15 mouse cellular contexts compared by ENCODE assay signal in the genomic region with DNA sequence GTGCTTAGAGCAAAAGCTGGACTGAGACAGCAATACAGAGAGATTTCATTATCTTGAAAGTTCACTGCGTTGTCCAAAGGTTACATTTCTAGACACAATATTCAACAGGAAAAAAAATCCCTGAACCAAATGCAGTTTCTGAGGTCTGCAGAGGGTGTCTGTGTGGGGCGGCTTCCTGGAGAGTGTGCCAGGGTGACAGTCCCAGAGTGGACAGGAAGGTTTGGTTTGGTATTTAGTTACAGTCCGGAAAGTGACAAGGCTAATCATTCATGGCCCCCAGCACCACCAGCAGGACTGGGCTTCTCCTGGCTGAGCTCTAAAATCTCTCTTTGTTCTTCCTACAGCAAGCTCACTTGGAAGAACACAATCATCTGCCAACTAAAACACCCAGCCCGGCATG.
DNase-seq lines count a peak whose midpoint lies in the region; ATAC-seq and TF ChIP-seq lines count a peak whose summit lies in the region.
"Had no signal": no experiment of that assay in that cellular context is flagged by ENCODE, and none has a peak within 500 bp of the region (broad histone marks: within the 10 kb centered on the region; RNA-seq: fewer than 3 reads in every experiment).

No protein-coding gene starts in this region.

- no peaks in the 10 kb centered on the region for H3K9me3 ChIP-seq in megakaryocyte, embryonic 14.5 days
- no peaks in the 10 kb centered on the region for H3K9me3 ChIP-seq in kidney, embryonic 14.5 days (ENCODE audit: control insufficient read depth, low read length)
- H3K9me3 ChIP-seq in hindbrain, embryonic 12.5 days (replicated peaks) = no peaks in the 10 kb centered on the region
- H3K9me3 ChIP-seq: limb, embryonic 15.5 days; lung, embryonic 15.5 days had no signal

- H3K4me2 ChIP-seq in kidney, embryonic 14.5 days (replicated peaks; ENCODE audit: low read depth, low read length) = no peak overlapping the region
- no peak overlapping the region for H3K4me2 ChIP-seq in hindbrain, embryonic 12.5 days (replicated peaks)
- H3K4me2 ChIP-seq: limb, embryonic 15.5 days; lung, embryonic 15.5 days; midbrain, embryonic 11.5 days had no signal

- intact Hi-C loops in heart, adult 2 months (cut with DNase I) = no loop called here

- peak; percentile 61 for DNase-seq in heart, adult 11 months
- DNase-seq in heart, adult 2 months = no peak
- DNase-seq in layer of hippocampus, adult 11-12 months (ENCODE audit: low spot score) = no peak
- DNase-seq in urinary bladder, postnatal 25 days (ENCODE audit: low spot score) = no peak
- DNase-seq: cerebellum, adult 11 months; gastrocnemius, postnatal 10 days had no signal

- no peaks in the 10 kb centered on the region for H3K79me2 ChIP-seq in heart, adult 2 months (replicated peaks; ENCODE audit: control insufficient read depth, insufficient read depth, low read length)

- H3K4me3 ChIP-seq in heart, adult 2 months = no peak overlapping the region
- peak overlapping the region; percentile 56 for H3K4me3 ChIP-seq in megakaryocyte, embryonic 14.5 days (replicated peaks)
- H3K4me3 ChIP-seq in kidney, embryonic 14.5 days (ENCODE audit: low read length) = no peak overlapping the region
- H3K4me3 ChIP-seq in hindbrain, embryonic 12.5 days = no peak overlapping the region
- H3K4me3 ChIP-seq: erythroblast, embryonic 14.5 days; limb, embryonic 15.5 days; lung, embryonic 15.5 days had no signal

- H3K9ac ChIP-seq in heart, adult 2 months (ENCODE audit: low read depth, low read length) = no peak overlapping the region
- H3K9ac ChIP-seq in kidney, embryonic 14.5 days (ENCODE audit: low read depth, low read length) = no peak overlapping the region
- no peak overlapping the region for H3K9ac ChIP-seq in hindbrain, embryonic 12.5 days
- H3K9ac ChIP-seq: limb, embryonic 15.5 days; lung, embryonic 15.5 days had no signal

- peaks cover 3% of the 10 kb centered on the region; the same call in 1 of the 2 replicates for H3K4me1 ChIP-seq in heart, adult 2 months (ENCODE audit: control insufficient read depth, insufficient read depth, low read length)
- peaks cover 40% of the 10 kb centered on the region for H3K4me1 ChIP-seq in megakaryocyte, embryonic 14.5 days
- 0 out of 2 replicates have a peak, but pooled peaks cover 5% of the 10 kb centered on the region for H3K4me1 ChIP-seq in kidney, embryonic 14.5 days (ENCODE audit: control insufficient read depth, insufficient read depth, low read length)
- no peaks in the 10 kb centered on the region for H3K4me1 ChIP-seq in hindbrain, embryonic 12.5 days
- H3K4me1 ChIP-seq: lung, embryonic 15.5 days had no signal

- no peak for TF ChIP-seq POLR2A in heart, adult 2 months (IDR thresholded peaks at IDR 0.05; ENCODE audit: insufficient read depth, low read depth, low read length)

- TF ChIP-seq EP300 in heart, adult 2 months (IDR thresholded peaks at IDR 0.05; ENCODE audit: insufficient read depth, low read depth, low read length) = no peak

- no peaks in the 10 kb centered on the region for H3K36me3 ChIP-seq in heart, adult 2 months (ENCODE audit: control insufficient read depth, insufficient read depth, low read length)
- no peaks in the 10 kb centered on the region for H3K36me3 ChIP-seq in megakaryocyte, embryonic 14.5 days (replicated peaks; ENCODE audit: low read length)
- H3K36me3 ChIP-seq in kidney, embryonic 14.5 days (ENCODE audit: control insufficient read depth, insufficient read depth, low read length) = no peaks in the 10 kb centered on the region
- H3K36me3 ChIP-seq in hindbrain, embryonic 12.5 days = no peaks in the 10 kb centered on the region
- H3K36me3 ChIP-seq: limb, embryonic 15.5 days; lung, embryonic 15.5 days had no signal

- 23% methylated on average over 4 of the region's 4 CpGs for WGBS in heart, adult 2 months
- 23% methylated on average over 4 of the region's 4 CpGs for WGBS in kidney, embryonic 14.5 days
- 53% methylated on average over 4 of the region's 4 CpGs for WGBS in hindbrain, embryonic 12.5 days

- H3K27ac ChIP-seq in heart, adult 2 months = no peak overlapping the region
- H3K27ac ChIP-seq in kidney, embryonic 14.5 days (ENCODE audit: low read depth, low read length) = 0 out of 2 replicates have a peak overlapping the region, but pooled peaks have one; percentile 30
- H3K27ac ChIP-seq in hindbrain, embryonic 12.5 days = no peak overlapping the region
- H3K27ac ChIP-seq: limb, embryonic 15.5 days; lung, embryonic 15.5 days had no signal

- no peak for ATAC-seq in megakaryocyte, adult 5-6 weeks (ENCODE audit: poor library complexity, severe bottlenecking)
- peak; percentile 60; the same call in 1 of the 2 replicates for ATAC-seq in kidney, embryonic 14.5 days (ENCODE audit: low FRiP score, low TSS enrichment)
- ATAC-seq in hindbrain, embryonic 12.5 days (ENCODE audit: low FRiP score) = no peak
- ATAC-seq: inflammation-experienced regulatory T-cells, adult 6 months had no signal

- no peaks in the 10 kb centered on the region for H3K27me3 ChIP-seq in heart, adult 2 months (ENCODE audit: control insufficient read depth, insufficient read depth, low read length)
- no peaks in the 10 kb centered on the region for H3K27me3 ChIP-seq in megakaryocyte, embryonic 14.5 days (replicated peaks)
- H3K27me3 ChIP-seq in kidney, embryonic 14.5 days (ENCODE audit: control insufficient read depth, insufficient read depth, low read length) = no peaks in the 10 kb centered on the region
- no peaks in the 10 kb centered on the region for H3K27me3 ChIP-seq in hindbrain, embryonic 12.5 days
- H3K27me3 ChIP-seq: limb, embryonic 15.5 days; lung, embryonic 15.5 days had no signal

- TF ChIP-seq CTCF in heart, adult 2 months (IDR thresholded peaks at IDR 0.05) = no peak
